Mouse (Mus musculus) heart, adult 11 months (tissue): ENCODE results near the gene Ksr2.

ENCODE experiments used
- DNase-seq: peaks from one replicate; pipeline ENCODE4 v3.0.0; 2022

The Ksr2 gene

GRCm38 (mm10) chr5:117488155-117488554 is 74.4 kb downstream of the Ksr2 start:
- DNase-seq = no peak

GRCm38 (mm10) chr5:117488670-117489325 is 75.0 kb downstream of the Ksr2 start:
- no peak for DNase-seq

- DNase-seq = no peak
Observed at GRCm38 (mm10) chr5:117492933-117493863, 79.4 kb downstream of the Ksr2 start.

GRCm38 (mm10) chr5:117493947-117494346 is 80.1 kb downstream of the Ksr2 start:
- DNase-seq = no peak

GRCm38 (mm10) chr5:117497084-117497483 is 83.3 kb downstream of the Ksr2 start:
- peak; percentile 87 for DNase-seq

GRCm38 (mm10) chr5:117502611-117503010 is 88.8 kb downstream of the Ksr2 start:
- DNase-seq = peak; percentile 84

GRCm38 (mm10) chr5:117504431-117504830 is 90.6 kb downstream of the Ksr2 start:
- no peak for DNase-seq

GRCm38 (mm10) chr5:117505204-117505603 is 91.4 kb downstream of the Ksr2 start:
- DNase-seq = no peak

- DNase-seq = no peak
Observed at GRCm38 (mm10) chr5:117505769-117506168, 92.0 kb downstream of the Ksr2 start.

GRCm38 (mm10) chr5:117506406-117506805 is 92.6 kb downstream of the Ksr2 start:
- DNase-seq = no peak

GRCm38 (mm10) chr5:117509511-117510375 is 95.9 kb downstream of the Ksr2 start:
- no peak for DNase-seq

- DNase-seq = no peak
Observed at GRCm38 (mm10) chr5:117510864-117511263, 97.1 kb downstream of the Ksr2 start.

- no peak for DNase-seq
Observed at GRCm38 (mm10) chr5:117515396-117515795, 101.6 kb downstream of the Ksr2 start.

GRCm38 (mm10) chr5:117515861-117516260 is 102.1 kb downstream of the Ksr2 start:
- no peak for DNase-seq

GRCm38 (mm10) chr5:117516597-117516996 is 102.8 kb downstream of the Ksr2 start:
- DNase-seq = no peak

GRCm38 (mm10) chr5:117519858-117520495 is 106.2 kb downstream of the Ksr2 start:
- no peak for DNase-seq

- no peak for DNase-seq
Observed at GRCm38 (mm10) chr5:117521156-117521555, 107.4 kb downstream of the Ksr2 start.

GRCm38 (mm10) chr5:117521701-117522100 is 107.9 kb downstream of the Ksr2 start:
- no peak for DNase-seq

GRCm38 (mm10) chr5:117522471-117522870 is 108.7 kb downstream of the Ksr2 start:
- no peak for DNase-seq

- no peak for DNase-seq
Observed at GRCm38 (mm10) chr5:117523010-117523409, 109.2 kb downstream of the Ksr2 start.

GRCm38 (mm10) chr5:117530991-117531390 is 117.2 kb downstream of the Ksr2 start:
- no peak for DNase-seq

- no peak for DNase-seq
Observed at GRCm38 (mm10) chr5:117539221-117539620, 125.4 kb downstream of the Ksr2 start.

GRCm38 (mm10) chr5:117541654-117542053 is 127.9 kb downstream of the Ksr2 start:
- no peak for DNase-seq
